Mouse (Mus musculus): ENCODE measurements around the gene Tfap2e.

Gene Tfap2e

DNA sequence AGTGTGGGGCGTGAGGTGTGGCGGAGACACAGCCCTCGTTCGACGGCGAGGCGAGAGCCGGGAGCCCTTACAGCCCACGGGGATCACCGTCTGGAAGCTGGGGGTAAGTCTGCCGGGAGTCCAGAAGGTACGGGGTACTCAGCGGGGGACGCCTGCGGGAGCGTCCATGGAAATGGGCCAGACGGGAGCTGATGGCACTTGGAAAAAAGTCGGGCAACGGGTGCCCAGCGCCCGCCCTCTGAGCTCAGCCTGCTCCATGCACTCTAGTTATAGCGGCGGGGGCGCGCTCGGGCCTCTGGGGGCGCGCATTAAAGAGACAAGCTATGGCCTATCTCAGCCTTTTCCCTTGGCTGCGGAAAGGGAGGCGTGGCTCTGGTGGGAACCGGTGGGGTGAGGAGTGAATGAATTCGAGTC lies at the start of gene Tfap2e:
Gene Tfap2e (minus strand): TSS at position 240 of the 414 bp plus-strand sequence.
- peak; percentile 17 for DNase-seq

DNA sequence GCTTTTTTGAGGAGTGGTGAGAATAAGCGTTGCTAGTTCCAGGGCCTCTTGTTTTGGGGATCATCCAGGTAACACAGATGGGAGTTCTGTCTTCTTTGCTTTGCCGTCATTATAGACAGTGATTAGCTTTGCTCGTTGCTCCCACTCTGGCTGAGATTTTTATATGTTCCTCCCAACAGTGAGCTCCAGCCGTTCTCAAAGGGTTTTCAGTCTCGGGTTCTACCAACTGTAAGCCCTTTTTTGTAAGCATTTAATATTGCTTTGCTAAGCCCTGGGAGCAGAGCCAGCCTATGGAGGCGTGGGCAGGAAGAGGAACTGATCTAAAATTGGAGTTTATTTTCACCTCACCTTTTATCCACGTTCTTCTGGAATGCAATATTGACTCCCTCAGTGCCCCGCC lies 47.0 kb upstream of the Tfap2e start:
- no peak for DNase-seq

DNA sequence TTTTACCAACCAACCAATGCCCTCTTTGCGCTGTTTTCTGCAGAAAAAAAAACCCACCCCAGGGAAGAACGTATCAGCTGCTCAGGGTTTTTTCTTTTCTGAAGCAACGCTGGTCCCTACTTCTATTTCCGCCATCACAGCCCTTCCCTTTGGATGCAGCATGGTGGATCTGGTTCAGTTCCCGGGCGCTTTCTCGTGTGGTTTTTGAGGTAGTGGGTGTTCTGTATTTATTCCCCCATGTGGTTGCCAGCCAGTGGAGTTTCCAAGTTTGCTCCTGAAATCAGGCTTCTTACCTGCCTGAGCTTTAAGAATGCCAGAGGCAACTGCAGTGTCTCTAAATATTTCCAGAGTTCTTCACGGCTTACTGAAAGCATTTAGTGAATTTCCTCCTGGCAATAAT lies 46.5 kb upstream of the Tfap2e start:
- DNase-seq = no peak

DNA sequence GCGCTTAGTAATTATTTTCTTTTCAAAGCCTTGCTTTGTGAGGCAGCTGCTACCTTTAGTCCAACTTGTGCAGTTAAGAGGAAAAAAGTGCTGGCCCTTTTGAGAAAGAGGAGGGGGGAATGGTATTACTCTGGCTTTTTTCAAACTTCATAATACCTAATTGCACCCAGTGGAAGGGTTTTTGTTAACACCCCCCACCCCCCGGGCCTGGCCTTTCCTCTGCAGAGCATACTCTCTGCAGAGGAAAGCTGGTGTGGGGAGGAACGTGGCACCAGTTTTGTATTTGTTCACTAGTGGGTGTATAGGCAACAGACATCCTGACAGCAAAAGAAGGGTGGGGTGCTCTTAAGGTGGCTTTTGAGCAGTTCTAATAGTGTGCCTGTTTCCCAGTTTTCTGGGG lies 45.8 kb upstream of the Tfap2e start:
- DNase-seq = no peak

DNA sequence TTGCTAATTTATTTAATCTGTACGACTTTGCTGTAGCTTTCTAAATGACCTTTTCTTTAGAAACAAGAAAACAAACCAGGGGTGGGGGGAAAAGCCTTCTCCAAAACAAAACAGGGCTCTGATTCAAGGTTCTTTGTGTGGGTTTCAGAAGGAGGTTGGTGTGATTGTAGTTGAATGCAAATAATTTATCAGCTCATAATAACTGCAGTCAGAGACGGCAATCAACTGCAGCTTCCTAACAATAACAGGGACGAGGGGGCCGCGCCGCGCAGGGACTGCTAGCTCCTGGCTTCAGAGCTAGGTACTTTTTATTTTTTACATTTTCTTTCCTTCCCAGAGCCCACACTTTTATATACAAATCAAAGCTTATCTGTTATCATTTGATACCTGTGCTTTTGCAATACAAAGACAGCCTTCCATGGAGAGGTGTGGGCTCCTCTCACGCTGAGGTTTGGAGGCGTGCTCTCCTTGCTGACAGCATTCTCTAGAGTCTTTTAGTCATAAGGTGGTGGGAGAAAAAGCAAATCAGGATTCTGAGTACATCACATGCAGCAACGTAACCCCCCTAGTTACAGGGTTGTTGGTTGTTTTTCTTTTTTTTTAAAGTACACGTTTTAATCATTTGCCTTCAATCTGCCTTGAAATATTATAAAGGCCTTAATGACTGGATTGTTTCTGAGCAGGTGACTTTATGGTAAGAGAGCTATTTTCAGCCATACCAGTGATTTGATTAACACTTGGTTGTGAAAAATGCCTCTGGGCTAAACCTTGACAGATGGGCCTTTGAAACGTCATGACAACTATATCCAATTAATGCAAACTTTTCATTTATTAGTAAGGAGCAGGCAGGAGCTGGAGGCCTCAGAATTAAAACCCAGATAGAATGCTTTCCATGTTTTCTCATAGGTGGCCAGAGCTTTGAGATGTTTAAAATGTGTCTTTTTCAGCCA lies 44.1 kb upstream of the Tfap2e start:
- DNase-seq = no peak

DNA sequence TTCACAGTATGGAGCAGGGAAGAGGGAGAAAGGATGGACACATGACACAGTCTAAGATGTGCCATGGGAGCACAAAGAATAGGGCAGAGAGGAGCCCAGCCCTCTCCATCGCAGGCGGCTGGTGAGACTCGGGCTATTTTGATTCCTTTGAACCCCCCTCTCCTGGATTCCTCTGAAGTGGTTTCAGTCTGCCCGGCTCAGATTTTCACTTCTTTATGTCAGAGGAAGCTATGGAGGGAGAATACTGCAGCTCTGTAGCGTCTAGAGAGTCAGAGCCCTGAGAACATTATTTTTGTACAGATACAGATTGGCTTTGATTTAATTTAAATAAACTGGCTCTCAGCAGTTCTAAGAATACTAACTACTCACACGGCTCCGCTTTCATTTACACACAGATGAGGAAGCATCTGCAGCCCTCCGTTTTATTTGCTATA lies 43.1 kb upstream of the Tfap2e start:
- DNase-seq = no peak

DNA sequence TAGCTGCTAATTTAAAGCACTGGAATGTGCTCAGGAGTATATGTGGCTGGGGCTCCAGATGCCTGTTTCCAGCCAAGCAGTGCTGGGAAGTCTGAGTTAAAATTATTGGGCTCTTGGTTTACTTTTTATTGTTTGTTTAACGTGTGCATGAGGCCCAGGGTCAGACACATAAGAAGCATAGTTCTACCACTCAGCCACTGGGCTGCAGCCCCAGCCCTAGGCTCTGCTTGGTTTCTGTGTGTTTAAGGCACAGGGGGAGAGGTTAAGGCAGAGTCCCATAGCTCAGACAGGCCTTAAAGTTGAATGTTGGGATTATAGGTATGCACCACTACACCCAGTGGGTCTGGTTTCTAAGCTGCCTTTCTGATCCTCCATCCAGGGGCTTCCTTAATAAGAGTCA lies 39.1 kb upstream of the Tfap2e start:
- DNase-seq = no peak

DNA sequence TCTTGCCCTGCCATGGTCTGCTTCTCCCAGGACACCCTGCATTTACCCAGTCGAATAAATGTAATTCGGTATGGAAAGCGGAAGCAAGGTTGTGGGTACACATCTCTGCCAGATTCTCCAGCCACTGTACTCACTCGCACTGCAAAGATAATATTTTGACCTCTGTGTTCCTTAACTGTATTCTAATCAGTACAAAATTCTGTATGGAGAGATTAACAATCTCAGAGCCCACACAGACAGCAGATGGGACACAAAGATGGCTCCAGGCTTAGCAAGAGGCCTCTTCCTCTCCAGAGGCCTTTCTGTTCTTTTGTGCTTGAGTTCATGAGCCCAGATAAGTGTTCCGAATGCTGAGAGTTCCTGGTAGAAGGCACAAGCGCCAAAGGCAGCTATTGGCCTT lies 37.8 kb upstream of the Tfap2e start:
- DNase-seq = no peak

DNA sequence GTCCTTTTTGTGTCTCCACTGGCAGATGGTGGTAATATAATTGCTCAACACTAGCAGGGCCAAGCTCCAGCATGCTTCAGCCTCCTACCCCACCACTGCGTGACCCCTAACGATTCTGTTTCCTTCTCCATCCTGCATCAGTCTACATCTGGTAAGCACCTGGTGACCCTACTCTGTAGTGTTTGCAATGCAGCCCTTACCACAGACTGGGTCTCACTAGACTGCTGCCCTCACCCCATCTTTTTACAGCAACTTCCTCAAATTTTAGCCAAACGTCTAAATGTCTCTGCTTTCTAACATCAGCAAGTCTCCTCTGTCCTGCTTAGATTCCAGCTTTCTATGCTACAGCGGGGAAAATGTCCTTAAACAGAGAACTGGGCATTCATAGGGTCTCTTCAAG lies 34.8 kb upstream of the Tfap2e start:
- no peak for DNase-seq

DNA sequence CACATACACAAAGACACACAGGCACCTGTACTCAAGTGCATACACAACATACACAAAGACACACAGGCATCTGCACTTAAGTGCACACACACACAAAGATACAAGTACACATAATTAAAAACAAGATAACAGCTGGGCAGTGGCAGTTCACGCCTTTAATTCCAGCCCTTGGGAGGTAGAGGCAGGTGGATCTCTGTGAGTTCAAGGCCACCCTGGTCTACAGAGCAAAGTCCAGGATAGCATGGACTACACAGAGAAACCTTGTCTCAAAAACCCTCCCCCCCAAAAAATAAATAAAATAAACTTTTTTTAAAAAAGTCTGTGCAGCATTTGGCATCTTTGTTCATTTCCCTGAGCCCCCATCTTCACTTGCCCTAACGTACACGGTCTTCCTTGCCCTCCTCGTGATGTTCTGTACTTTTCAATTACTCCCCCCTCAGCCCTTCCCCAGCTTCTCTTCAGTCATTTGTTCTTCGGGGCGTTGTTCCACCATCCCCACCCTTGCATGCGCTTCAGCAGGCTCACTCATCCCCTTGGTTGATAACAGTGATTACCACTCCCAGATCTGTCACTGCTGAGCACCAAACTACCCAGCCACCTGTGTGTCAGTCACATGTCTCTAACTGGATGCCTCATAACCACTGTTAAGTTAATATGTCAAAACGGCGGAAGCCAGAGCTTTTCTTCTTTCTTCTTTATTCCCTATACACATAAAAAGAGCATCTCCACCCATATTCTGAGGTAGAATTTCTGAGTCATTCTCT lies 33.9 kb upstream of the Tfap2e start:
- no peak for DNase-seq

DNA sequence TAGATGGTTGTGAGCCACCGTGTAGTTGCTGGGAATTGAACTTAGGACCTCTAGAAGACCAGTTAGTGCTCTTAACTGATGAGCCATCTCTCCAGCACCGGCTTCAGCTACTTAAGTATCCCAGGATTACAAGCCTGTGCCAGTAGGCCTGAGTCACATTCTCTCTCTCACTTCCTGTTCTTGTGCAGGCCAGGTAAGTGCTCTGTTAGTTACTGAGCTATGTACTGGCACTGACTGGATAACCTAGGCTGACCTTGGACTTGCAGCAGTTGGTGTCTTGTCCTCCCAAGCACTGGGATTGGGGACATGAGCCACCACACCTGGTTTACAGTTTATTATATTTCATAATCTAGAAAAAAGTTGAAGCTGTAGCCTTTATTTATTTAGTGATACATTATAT lies 27.4 kb upstream of the Tfap2e start:
- no peak for DNase-seq

DNA sequence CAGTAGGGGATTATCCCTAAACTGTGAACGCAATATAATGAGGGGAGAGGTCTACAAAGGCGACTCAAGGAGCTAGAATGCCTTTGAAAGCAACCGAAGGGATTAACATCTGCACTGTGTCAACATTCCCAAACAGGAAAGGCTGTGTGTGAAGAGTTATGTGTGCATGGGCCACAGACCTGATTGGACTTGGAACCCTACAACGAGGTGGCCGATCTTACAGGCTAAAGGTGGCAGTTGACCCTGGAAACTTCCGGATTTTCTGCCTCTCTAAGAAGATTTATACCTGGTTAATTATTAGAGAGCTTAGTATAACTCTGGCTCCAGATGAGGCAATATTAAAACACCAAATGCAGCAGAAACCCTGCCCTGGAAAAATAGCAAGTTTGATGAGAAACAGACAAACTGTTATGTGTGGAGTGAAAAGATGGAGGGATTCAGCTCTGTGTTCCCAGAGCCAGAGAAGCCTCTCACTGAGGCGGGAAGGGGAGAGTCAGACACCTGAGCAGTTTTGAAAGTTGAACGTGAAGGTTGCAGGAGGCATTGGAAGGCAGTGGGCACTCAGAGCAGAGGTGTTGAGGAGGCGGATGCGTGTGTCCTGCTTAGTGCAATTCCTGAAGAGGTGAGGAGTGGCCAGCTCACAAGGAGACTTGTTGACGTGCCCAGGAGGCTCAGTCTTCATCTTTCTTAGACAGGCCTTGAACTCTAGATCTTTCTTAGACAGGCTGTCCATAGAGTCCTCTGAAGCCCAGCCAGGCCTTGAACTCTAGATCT lies 26.7 kb upstream of the Tfap2e start:
- no peak for DNase-seq

DNA sequence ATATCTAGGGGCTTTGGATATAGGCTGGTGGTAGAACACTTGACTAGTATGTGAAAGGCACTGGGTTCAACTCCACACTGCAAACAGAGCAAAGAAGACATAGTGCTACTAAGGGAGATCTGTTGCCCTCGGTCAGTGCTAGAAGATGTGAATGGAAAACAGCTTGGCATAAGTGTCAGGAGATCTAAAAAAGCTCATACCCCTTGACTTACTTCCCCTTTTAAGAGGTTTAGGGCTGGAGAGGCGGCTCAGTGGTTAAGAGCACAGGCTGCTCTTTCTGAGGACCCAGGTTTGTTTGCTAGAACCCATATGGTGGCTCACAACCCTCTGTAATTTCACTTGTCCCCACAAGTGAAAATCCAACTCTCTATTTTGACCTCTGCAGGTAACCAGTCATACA lies 23.4 kb upstream of the Tfap2e start:
- DNase-seq = no peak

DNA sequence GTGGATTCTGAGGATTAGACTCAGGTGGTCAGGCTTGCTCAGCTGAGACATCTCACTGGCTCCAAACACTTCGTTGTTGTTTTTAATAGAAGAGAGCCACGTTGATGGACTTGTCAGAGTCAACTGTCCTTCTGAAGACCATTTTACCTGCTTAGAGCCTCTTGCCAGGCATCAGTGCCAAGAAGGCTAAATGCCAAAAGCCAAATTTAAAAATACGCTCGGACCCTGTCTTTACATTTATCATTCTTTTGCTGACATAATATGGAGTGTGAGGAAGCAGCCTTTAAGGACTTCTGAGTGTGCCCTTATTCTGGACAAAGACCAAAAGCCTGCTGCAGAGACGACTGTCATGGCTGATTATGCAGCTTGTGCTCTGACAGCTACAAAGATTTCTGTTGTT lies 22.3 kb upstream of the Tfap2e start:
- DNase-seq = no peak

DNA sequence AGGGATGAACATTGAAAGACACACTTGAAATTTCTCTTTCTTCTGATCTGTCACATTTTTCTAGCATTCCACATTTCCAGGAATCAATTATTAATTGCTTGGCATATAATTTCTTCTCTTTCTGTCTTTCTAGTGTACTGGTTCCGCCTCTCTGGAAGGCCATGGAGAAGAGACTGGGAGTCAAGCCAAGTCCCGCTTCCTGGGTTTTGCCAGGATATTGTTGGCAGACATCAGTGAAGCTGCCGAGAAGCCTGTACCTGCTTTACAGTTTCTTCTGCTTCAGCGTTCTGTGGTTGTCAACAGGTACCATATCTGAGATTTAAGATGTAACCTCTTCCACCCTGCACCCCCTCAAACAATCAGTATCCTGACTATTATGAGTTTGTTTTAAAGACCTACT lies 20.7 kb upstream of the Tfap2e start:
- no peak for DNase-seq

DNA sequence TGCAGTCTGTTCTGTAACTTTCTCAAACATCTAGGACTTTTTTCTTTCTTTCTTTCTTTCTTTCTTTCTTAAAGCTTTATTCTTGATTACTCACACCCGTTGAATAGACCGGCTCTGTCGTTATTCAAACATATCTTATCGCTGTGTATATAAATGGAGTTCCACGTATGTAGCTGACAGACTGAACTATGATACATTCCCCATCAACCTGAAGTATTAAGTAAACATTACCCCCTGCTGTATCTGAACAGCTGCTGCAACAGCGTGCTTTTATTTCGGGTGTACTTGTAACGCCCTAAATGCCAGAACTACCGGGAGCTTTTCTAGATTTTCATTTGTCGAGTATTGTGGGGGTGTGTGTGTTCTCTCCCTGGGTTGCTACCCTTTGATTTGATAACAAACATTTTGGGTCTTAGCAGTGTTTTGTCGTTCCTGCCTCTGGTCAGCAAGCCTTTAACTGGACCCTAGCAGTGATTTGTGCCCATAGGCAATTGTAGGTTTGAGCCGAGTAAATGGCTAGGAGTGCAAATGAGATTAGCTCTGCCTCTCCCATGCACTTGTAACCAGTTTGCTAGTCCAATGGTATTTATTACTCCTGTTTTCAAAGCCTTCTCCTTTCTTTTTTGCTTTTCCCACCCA lies 18.8 kb upstream of the Tfap2e start:
- DNase-seq = no peak

DNA sequence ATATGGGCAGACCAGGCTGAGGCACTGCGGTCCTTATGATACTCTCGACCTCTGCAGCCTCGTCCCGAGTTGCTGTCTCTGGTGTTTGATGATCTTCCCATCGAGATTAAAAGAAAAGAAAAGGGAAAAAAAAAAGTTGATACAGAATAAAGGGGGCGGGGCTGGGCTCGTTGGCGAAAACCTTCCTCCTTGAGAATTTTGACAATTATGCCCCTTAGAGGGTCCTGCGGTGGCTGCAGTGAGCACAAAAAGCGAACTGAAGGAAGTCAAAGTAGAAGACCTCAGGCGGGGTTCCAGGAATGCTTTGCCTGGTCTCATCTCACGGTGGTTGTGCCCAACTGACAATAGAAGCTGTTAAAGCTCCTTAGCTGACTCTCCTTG lies 18.2 kb upstream of the Tfap2e start:
- peak; percentile 24 for DNase-seq

DNA sequence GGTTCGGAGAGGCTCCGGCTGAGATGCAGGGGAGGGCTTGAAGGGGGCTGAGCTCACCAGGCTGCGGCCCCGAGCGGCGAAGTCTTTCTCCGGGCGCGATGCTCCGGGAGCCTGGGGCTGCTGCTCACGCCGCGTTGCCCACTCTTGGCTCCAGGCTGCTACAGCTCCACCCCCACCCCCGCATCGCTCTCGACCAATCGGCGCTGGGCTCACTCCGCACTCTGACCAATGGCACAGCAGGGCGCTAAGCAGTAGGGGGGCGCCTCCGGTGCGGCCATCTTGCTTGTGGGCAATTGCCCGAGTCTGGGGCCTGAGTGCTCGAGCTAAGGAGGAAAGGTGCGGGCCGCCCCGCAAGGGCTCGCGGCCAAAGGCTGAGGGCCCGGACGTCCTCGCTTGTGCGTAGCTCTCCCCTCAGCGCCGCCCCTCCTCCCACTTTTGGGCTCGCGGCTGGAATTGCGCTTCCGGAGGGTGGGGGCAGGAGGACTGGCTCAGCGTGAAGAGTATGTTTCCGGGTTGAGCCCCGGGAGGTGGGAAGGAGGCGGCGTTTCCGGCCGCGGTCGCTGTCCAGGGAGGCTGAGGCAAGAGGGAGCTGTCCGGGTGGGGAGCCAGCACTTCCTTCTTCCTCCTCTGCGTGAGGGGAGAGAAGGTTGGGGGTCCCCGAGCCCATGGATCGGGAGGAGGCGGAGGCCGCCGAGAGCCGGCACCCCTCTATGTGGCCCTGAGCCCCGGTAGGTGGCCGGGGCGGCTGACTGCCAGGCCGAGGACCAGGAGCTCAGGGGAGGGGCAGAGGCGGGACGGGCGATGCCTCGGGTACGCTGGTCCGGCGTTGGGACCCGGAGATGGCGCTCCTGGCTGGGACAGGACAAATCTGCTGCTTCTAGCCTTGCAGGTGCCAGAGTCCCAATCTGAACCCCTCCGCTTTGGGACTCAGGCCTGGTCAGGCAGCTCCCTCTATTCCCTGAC lies 17.5 kb upstream of the Tfap2e start, which contains the start of the genes Ncdn and AU040320:
Gene Ncdn (minus strand): TSS at position 171 of the 963 bp plus-strand sequence.
Gene AU040320 (plus strand): TSS at position 277 of the 963 bp plus-strand sequence.
- DNase-seq = peak; percentile 97

DNA sequence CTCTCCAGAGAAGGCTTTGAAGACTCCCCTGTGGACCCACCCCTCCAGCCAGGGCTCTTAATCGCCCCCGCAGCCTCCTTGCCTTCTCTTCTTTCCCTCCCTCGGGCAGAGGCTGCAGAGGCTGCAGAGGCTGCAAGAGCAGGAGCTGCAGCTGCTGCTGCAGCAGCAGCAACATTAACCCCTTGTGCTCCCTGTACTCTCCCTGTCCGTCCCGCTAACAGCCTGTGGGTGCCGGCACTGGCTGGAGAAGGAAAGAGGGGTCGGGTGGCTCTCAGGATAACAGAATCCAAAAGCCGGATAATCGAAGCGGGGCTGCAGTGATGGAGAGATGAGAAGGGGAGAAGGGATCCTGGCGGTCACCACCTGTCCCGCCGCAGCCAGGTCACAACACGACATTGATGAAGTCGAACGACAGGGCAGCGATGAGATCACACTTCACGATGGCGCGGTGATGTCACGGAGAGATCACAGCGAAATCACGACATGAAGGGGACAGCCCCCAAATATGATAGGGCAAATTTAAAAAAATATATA lies 16.6 kb upstream of the Tfap2e start:
- DNase-seq = peak; percentile 41

DNA sequence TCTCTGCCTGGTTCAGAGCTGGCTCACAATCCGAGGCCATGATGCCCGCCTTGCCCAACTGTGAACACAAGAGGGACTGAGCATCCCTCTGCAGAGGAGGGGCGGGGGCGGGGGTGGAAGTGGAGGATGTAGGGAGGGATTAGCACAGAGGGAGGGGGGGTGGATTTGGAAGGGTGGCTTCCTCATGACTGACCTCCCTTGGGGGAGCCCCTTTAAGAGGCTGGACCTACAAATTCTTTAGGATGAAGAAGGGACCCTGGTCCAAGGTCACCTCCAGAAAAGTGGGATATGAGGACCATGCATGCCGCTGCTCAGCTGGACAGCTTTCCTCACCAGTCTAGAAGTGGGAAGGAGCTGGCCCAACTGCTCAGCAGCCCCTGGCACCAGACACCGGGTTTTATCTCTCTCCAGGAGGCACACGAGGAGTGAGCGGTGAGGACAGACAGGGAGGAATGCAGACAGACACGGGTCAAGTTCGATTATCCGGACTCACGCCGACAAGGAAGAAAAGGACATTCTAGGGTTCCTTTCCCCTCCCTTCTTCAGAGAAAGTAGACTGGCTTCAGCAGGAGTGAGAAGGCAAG lies 16.1 kb upstream of the Tfap2e start:
- peak; percentile 17 for DNase-seq

DNA sequence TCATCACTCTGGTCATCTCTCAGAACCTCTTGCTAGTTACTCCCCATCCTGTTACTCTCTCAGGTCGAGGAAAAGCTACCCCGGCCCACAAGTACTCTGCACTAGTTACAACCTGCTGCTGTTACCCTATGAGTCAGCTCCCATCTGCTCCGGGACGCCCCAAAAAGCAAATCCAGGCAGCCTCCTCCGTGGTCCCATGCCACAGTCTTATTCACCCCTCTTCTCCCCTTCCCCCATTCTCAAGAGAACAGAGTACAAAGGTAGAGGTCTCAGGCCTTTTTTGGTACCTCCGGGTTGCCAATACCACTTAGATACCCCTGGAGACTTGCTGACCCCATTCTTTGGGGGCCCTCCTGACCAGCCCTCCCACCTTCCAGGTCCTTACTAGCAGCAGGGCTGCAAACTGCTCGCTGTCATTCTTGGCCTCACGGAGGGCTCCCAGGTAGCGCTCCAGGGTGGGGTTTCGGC lies 15.6 kb upstream of the Tfap2e start:
- DNase-seq = no peak

Measured in thymus, postnatal 14 days (tissue).